Mouse (Mus musculus): ENCODE data around the gene Cdk6.

DNA sequence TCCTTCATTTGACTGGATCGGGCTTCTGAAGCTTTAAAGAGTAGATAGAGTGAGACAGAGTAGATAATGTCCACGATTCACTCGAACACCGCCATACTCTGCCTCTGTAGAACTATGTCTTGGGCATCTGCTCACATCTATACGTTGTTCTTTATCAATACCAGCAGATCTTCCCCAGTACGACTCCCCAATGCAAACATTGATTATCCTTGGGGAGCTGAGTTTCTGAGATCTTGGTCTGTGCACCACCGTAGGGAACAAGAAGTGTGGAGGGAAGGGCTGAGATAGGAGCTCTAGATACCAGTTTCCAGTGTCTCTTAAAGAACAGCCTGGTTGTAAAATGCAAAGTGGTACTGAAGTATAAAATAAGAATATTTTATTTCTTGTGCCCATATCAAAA lies 141.2 kb downstream of the Cdk6 start:
- no peak for TF ChIP-seq POLR2A (IDR thresholded peaks at IDR 0.05; ENCODE audit: borderline replicate concordance, extremely low read depth, insufficient read depth, insufficient read length, poor library complexity, severe bottlenecking)
- no peak for TF ChIP-seq CTCF (IDR thresholded peaks at IDR 0.05; ENCODE audit: borderline replicate concordance, extremely low read depth, insufficient read depth, insufficient read length)
